Mouse (Mus musculus) stomach, postnatal 0 days (tissue): ENCODE measurements around the gene Ptpn13. TPM values are rescaled to one million over a fixed set of nuclear protein-coding genes. Genes with fewer than 3 reads are reported as not detected.
A peak's percentile ranks its signal among the peaks of the same experiment; 100 is the strongest.

Source experiments
- ATAC-seq: fragments of 200-750 bp; cut with Nextera tagmentation; 2 replicates; pipeline ENCODE4 v1.8.0; 2017; ENCODE audit not compliant: low FRiP score, low TSS enrichment
- DNase-seq: peaks from one replicate; pipeline ENCODE4 v3.0.0-alpha.2; 2016; ENCODE audit warnings: low spot score
- H3K27ac ChIP-seq: fragments of 300-500 bp; sonication (generic); replicated peaks from 2 replicates; pipeline ENCODE4 v1.5.1; 2014; ENCODE audit warnings: mild to moderate bottlenecking, control low read depth
- H3K27me3 ChIP-seq: fragments of 300-500 bp; sonication (generic); 2 replicates; pipeline ENCODE4 v1.6.1; 2014; ENCODE audit warnings: low read length; ENCODE audit not compliant: control insufficient read depth, insufficient read depth
- H3K36me3 ChIP-seq: fragments of 300-500 bp; sonication (generic); 2 replicates; pipeline ENCODE4 v1.6.1; 2014; ENCODE audit warnings: low read length, mixed read lengths; ENCODE audit not compliant: control insufficient read depth, insufficient read depth
- H3K4me1 ChIP-seq: fragments of 300-500 bp; sonication (generic); replicated peaks from 2 replicates; pipeline ENCODE4 v1.6.1; 2014; ENCODE audit warnings: antibody characterized with exemption; ENCODE audit not compliant: control insufficient read depth, insufficient read depth
- H3K4me2 ChIP-seq: fragments of 300-500 bp; sonication (generic); replicated peaks from 2 replicates; pipeline ENCODE4 v1.6.1; 2014; ENCODE audit warnings: low read depth, mild to moderate bottlenecking, control low read depth, moderate library complexity
- H3K4me3 ChIP-seq: fragments of 300-500 bp; sonication (generic); 2 replicates; pipeline ENCODE4 v1.5.1; 2014; ENCODE audit warnings: low read depth, low read length, control low read depth
- H3K9ac ChIP-seq: fragments of 300-500 bp; sonication (generic); 2 replicates; pipeline ENCODE4 v1.6.1; 2014; ENCODE audit warnings: mild to moderate bottlenecking, low read length, control low read depth, mixed read lengths
- H3K9me3 ChIP-seq: fragments of 300-500 bp; sonication (generic); 2 replicates; pipeline ENCODE4 v1.6.1; 2016; ENCODE audit warnings: low read length; ENCODE audit not compliant: control insufficient read depth
- CTCF ChIP-seq: IDR thresholded peaks from 2 replicates; pipeline ENCODE4 v1.5.1; 2016; ENCODE audit warnings: antibody characterized with exemption, low read depth, mild to moderate bottlenecking, moderate library complexity
- EP300 ChIP-seq: optimal IDR thresholded peaks from 2 replicates; pipeline ENCODE3; 2016; ENCODE audit warnings: antibody characterized with exemption
- WGBS: fragments of 180-500 bp; shearing (Covaris S2); extraction: QIAGEN DNeasy Blood & Tissue Kit; methylation state at CpG from one replicate; pipeline ENCODE4 v1.1.7; 2014; 5-methylcytosine and 5-hydroxymethylcytosine counted together
- polyA plus RNA-seq: library from polyadenylated mRNA; unstranded; fragments of >200 nt; fragmentation: Nextera tagmentation; extraction: Ambion mirVana; gene quantifications from 2 replicates; pipeline ENCODE4 v1.2.1, GENCODE M21; 2015

The Ptpn13 gene
- polyA plus RNA-seq, 1 experiment from 2014 or later: 7.6 TPM

GRCm38 (mm10) chr5:103545381-103546000 is 120.5 kb downstream of the Ptpn13 start:
- 92% methylated on average over 20 of the region's 20 CpGs for WGBS
- ATAC-seq: no peak
- H3K4me2 ChIP-seq: no peak overlapping the region
- no peaks in the 10 kb centered on the region; the same call in 1 of the 2 replicates for H3K36me3 ChIP-seq
- H3K9me3 ChIP-seq: no peaks in the 10 kb centered on the region
- no peak for DNase-seq
- no peak overlapping the region for H3K27ac ChIP-seq
- no peaks in the 10 kb centered on the region for H3K27me3 ChIP-seq
- no peaks in the 10 kb centered on the region for H3K4me1 ChIP-seq
- no peak overlapping the region for H3K4me3 ChIP-seq
- no peak overlapping the region for H3K9ac ChIP-seq
- TF ChIP-seq EP300 (no peak), CTCF (no peak)

GRCm38 (mm10) chr5:103554769-103555168 is 129.8 kb downstream of the Ptpn13 start:
- ATAC-seq: no peak
- no peak overlapping the region for H3K4me2 ChIP-seq

DNA sequence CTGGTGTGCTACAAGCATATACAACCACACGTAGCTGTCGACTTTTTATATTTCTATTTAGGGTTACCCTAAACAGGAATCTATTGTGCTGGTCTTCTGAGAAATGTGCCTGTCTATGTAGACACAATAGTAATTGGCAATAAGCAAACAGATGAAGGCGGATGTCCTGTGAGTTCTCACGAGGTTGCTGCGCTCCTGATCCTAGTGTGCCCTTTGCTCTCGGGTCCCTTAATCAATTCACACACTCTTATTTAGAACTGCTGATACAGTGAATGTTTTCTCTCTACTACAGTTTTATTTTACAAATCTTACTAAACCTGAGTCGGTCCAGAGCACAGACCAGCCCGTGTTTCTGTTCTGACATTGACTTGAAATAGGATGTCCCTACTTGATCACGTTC is 135.6 kb downstream of the Ptpn13 start:
- Histone ChIP-seq H3K27me3 (no peaks in the 10 kb centered on the region), H3K36me3 (peaks cover 18% of the 10 kb centered on the region; the same call in 1 of the 2 replicates), H3K27ac (no peak overlapping the region), H3K9me3 (no peaks in the 10 kb centered on the region), H3K4me1 (no peaks in the 10 kb centered on the region), H3K4me3 (no peak overlapping the region), H3K4me2 (no peak overlapping the region), H3K9ac (no peak overlapping the region)
- WGBS: 88% methylated on average over 9 of the region's 9 CpGs
- TF ChIP-seq CTCF (no peak), EP300 (no peak)
- DNase-seq (no peak), ATAC-seq (no peak)

More at GRCm38 (mm10) chr5:103554769-103555168, 129.8 kb downstream of the Ptpn13 start:
- Histone ChIP-seq H3K36me3 (peaks cover 21% of the 10 kb centered on the region; the same call in 1 of the 2 replicates), H3K9me3 (no peaks in the 10 kb centered on the region), H3K9ac (no peak overlapping the region), H3K27me3 (no peaks in the 10 kb centered on the region), H3K27ac (no peak overlapping the region), H3K4me1 (no peaks in the 10 kb centered on the region), H3K4me3 (no peak overlapping the region)
- 94% methylated on average over 16 of the region's 16 CpGs for WGBS
- TF ChIP-seq CTCF: no peak
- no peak for TF ChIP-seq EP300
- DNase-seq: no peak

- Histone ChIP-seq H3K9ac (no peak overlapping the region), H3K9me3 (no peaks in the 10 kb centered on the region), H3K27ac (no peak overlapping the region), H3K4me2 (no peak overlapping the region), H3K36me3 (peaks cover 5% of the 10 kb centered on the region; the same call in 1 of the 2 replicates), H3K4me1 (no peaks in the 10 kb centered on the region), H3K27me3 (no peaks in the 10 kb centered on the region), H3K4me3 (no peak overlapping the region)
- DNase-seq (no peak), ATAC-seq (no peak)
- WGBS: 79% methylated on average over 4 of the region's 4 CpGs
- TF ChIP-seq EP300 (no peak), CTCF (no peak)
Observed at GRCm38 (mm10) chr5:103568034-103568433, 143.0 kb downstream of the Ptpn13 start.

GRCm38 (mm10) chr5:103569446-103569845 is 144.5 kb downstream of the Ptpn13 start:
- Histone ChIP-seq H3K4me1 (no peaks in the 10 kb centered on the region), H3K9ac (no peak overlapping the region), H3K4me3 (no peak overlapping the region), H3K27ac (no peak overlapping the region), H3K36me3 (peaks cover 5% of the 10 kb centered on the region; the same call in 1 of the 2 replicates), H3K27me3 (no peaks in the 10 kb centered on the region), H3K9me3 (no peaks in the 10 kb centered on the region), H3K4me2 (no peak overlapping the region)
- TF ChIP-seq EP300 (no peak), CTCF (no peak)
- DNase-seq: no peak
- 86% methylated on average over 9 of the region's 9 CpGs for WGBS
- no peak for ATAC-seq

GRCm38 (mm10) chr5:103579680-103580420 is 154.9 kb downstream of the Ptpn13 start:
- DNase-seq: peak; percentile 75
- TF ChIP-seq CTCF: peak; percentile 46
- TF ChIP-seq EP300: no peak
- Histone ChIP-seq H3K9ac (no peak overlapping the region), H3K9me3 (no peaks in the 10 kb centered on the region), H3K4me1 (no peaks in the 10 kb centered on the region), H3K4me2 (no peak overlapping the region), H3K27ac (no peak overlapping the region), H3K4me3 (no peak overlapping the region), H3K36me3 (0 out of 2 replicates have a peak, but pooled peaks cover 7% of the 10 kb centered on the region), H3K27me3 (no peaks in the 10 kb centered on the region)
- 51% methylated on average over 11 of the region's 11 CpGs for WGBS
- peak; percentile 90 for ATAC-seq
